Mouse (Mus musculus): ENCODE measurements at regions not wholly inside any gene's neighbourhood (a gene's known extent, or its start where the extent isn't known, plus 50 kb on each side); places are given as distances from the start of the nearest gene placed in this dataset.

- no peak for DNase-seq (ENCODE audit: low spot score in 2 of 2)
Observed at GRCm38 (mm10) chr7:129771876-129772275, 180.2 kb downstream of the Wdr11 start.

- no peak for DNase-seq (ENCODE audit: low spot score in 2 of 2)
Observed at GRCm38 (mm10) chr7:129772540-129773331, 181.1 kb downstream of the Wdr11 start.

- no peak for DNase-seq (ENCODE audit: low spot score in 2 of 2)
Observed at GRCm38 (mm10) chr7:129774261-129774861, 182.7 kb downstream of the Wdr11 start.

GRCm38 (mm10) chr7:129775189-129775588 lies 183.5 kb downstream of the Wdr11 start:
- no peak for DNase-seq (ENCODE audit: low spot score in 2 of 2)

- DNase-seq (ENCODE audit: low spot score in 2 of 2) = peak; percentile 55 to 57
Observed at GRCm38 (mm10) chr7:129778842-129779421, 187.3 kb downstream of the Wdr11 start.

- no peak for DNase-seq (ENCODE audit: low spot score in 2 of 2)
Observed at GRCm38 (mm10) chr7:129779939-129780338, 188.3 kb downstream of the Wdr11 start.

GRCm38 (mm10) chr7:129781756-129782155 lies 190.1 kb downstream of the Wdr11 start:
- peak in 1 of 2 experiments; percentile 17 for DNase-seq (ENCODE audit: low spot score in 2 of 2)

- DNase-seq (ENCODE audit: low spot score in 2 of 2) = no peak
Observed at GRCm38 (mm10) chr7:129784966-129785365, 193.3 kb downstream of the Wdr11 start.

GRCm38 (mm10) chr7:129787011-129787410 lies 195.3 kb downstream of the Wdr11 start:
- peak in 1 of 2 experiments; percentile 35 for DNase-seq (ENCODE audit: low spot score in 2 of 2)

- DNase-seq (ENCODE audit: low spot score in 2 of 2) = peak in 1 of 2 experiments; percentile 42
Observed at GRCm38 (mm10) chr7:129787736-129788135, 196.1 kb downstream of the Wdr11 start.

GRCm38 (mm10) chr7:129789461-129789860 lies 197.8 kb downstream of the Wdr11 start:
- DNase-seq (ENCODE audit: low spot score in 2 of 2) = no peak

GRCm38 (mm10) chr7:129790590-129791449 lies 199.2 kb downstream of the Wdr11 start:
- DNase-seq (ENCODE audit: low spot score in 2 of 2) = no peak

- peak in 1 of 2 experiments; percentile 42 for DNase-seq (ENCODE audit: low spot score in 2 of 2)
Observed at GRCm38 (mm10) chr7:129791450-129791820, 199.8 kb downstream of the Wdr11 start.

- DNase-seq (ENCODE audit: low spot score in 2 of 2) = no peak
Observed at GRCm38 (mm10) chr7:129793733-129794132, 202.1 kb downstream of the Wdr11 start.

GRCm38 (mm10) chr7:129794276-129794675 lies 202.6 kb downstream of the Wdr11 start:
- DNase-seq (ENCODE audit: low spot score in 2 of 2) = no peak

- no peak for DNase-seq (ENCODE audit: low spot score in 2 of 2)
Observed at GRCm38 (mm10) chr7:129798525-129798924, 206.9 kb downstream of the Wdr11 start.

GRCm38 (mm10) chr7:129800461-129800867 lies 208.8 kb downstream of the Wdr11 start:
- DNase-seq (ENCODE audit: low spot score in 2 of 2) = no peak

- peak in 1 of 2 experiments; percentile 36 for DNase-seq (ENCODE audit: low spot score in 2 of 2)
Observed at GRCm38 (mm10) chr7:129801431-129801847, 209.8 kb downstream of the Wdr11 start.

GRCm38 (mm10) chr7:129802168-129802567 lies 210.5 kb downstream of the Wdr11 start:
- no peak for DNase-seq (ENCODE audit: low spot score in 2 of 2)

- DNase-seq (ENCODE audit: low spot score in 2 of 2) = no peak
Observed at GRCm38 (mm10) chr7:129805340-129805739, 213.7 kb downstream of the Wdr11 start.

- DNase-seq (ENCODE audit: low spot score in 2 of 2) = peak in 1 of 2 experiments; percentile 33
Observed at GRCm38 (mm10) chr7:129810141-129810540, 218.5 kb downstream of the Wdr11 start.
